Mouse (Mus musculus) lung, postnatal 10 days (tissue): ENCODE measurements around the gene Parm1.

ENCODE experiments used
- DNase-seq: peaks from one replicate; pipeline ENCODE4 v3.0.0; 2021

The Parm1 gene

DNA sequence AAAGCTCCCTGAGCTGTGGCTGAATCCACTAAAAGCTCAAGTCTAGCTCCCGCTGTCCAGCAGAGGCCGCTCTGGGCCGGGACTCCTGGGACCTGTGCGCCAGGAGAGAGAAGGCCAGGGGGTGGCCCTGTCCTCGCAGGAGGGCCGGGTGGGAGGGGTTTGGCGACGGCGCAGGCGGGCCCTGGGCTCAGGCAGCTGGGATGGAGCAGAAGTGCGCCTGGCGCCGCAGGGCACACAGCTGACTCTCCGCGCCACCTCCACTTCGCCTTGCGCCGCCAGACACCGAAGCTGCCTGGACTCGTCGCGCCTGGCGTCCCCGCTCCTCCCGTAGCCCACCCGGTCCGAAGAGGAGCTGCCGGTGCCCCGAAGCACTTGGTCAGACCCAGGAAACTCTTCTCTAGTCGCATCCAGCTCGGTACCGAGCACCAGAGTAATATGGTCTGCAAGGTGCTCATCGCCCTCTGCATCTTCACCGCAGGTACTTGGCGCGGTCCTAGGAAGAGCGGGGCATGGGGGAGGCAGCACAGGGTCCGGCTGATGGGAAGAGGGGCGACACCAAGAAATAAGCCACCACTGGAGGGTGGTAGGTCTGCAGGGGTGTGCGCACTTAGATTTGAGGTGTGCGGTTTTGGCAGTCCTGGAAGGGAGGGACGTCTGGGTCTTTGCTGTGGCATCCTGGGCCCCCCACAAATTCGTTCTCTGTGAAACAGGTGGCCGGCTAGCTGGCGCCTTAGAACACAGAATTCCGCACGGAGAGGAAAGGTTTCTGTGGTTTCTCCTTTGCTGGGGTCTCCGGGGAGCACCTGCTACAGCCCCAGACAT is at the start of gene Parm1:
Gene Parm1, plus strand, starts transcription at position 136 of the 822 bp plus-strand sequence.
- peak; percentile 88 for DNase-seq

DNA sequence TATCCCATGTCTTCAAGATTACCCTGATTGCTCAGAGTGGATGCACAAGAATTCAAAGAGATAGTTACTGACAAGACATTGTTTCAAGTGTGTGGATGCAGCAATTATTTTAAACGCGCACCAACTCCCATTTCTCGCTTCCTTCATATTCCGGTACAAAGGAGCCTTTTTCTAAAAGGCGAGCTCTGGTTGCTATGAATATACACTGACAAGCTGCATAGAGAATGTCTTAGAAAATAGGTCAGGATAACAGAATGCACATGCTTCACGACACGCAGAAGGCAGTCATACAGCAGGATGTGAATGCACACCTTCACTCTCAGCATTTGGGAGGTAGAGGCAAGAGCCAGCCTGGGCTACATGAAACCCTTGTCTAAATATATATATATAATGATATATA is 42.2 kb upstream of the Parm1 start:
- no peak for DNase-seq

DNA sequence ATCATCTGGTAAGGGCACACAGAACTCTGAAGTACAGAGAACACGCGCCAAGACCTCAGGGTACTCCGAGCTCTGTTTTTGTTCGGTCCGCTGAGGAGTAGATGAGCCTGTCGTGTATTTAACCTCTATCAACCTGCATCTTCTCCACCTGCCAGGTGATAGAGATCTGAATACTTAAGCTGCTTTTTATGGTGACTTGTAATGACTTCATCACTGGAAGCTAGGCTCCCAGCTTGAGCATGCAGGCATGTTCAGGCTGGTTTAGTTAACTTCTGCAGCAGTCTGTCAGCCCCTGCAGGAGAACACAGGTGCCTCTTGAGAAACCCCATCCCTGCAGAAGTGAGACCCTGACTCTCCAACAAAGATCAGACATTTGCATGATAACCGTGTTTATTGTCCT is 40.6 kb upstream of the Parm1 start:
- no peak for DNase-seq

DNA sequence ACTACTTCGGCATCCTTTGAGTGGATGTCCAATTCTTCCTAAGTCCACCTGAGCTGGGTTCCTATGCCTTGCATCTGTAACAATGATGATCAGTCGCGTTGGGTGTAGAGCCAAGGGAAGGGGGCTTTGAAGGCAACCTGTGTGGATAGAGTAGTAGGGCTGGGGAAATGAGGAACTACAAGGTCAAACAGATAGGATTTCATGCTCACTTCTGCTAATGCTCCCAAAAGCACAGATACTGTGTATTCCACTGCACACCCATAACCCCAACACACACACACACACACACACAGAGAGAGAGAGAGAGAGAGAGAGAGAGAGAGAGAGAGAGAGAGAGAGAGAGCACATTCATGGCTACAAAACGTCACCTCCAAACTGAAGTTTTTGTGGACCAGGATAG is 38.7 kb upstream of the Parm1 start:
- no peak for DNase-seq

DNA sequence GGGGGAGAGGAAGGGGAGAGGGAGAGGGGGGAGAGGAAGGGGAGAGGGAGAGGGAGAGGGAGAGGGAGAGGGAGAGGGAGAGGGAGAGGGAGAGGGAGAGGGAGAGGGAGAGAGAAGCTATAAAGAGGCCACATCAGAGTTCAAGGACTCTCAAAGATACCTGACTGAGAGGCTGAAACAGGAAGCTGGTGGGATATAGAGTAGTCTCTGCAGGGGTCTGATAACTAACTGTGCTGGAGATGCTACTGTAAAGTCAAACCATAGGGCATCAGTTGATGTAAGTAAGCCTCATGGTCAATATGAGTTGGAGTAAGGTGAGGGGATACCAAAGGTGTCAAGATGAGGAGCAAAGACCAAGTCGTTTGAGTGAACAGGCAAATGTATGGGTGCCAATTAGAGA is 37.3 kb upstream of the Parm1 start:
- DNase-seq = no peak

DNA sequence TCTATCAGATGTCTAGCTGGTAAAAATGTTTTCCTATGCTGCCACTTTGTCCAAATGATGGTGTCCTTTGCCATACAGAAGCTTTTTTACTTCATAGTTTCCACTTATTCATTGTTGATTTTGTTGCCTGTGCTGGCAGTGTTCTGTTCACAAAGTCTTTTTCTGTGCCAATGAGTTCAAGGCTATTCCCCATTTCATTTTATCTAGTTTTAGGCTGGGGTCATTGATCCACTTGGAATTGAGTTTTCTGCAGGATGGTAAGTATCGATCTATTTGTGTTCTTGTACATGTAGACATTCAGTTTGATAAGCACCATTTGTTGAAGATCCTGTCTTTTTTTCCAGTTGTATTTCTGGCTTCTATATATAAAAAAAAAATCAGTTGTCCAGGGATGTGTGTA is 33.1 kb upstream of the Parm1 start:
- no peak for DNase-seq

DNA sequence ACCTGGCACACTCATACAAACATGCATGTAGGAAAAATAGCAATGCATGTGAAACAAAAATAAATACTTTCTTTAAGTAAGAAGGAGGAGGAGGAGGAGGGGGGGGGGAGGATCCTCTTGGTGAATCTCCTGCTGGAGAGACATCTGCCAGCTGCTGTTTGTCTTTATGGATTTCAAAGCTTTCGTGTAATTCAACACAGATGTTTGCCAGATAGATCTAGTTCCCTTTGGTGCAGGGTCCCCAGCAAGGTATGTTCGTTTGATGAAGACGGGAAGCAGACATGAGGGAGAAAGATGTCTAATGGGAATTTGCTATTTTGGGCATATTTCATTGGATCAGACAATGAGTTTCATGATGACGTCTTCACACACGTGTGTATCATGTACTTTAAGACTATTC is 23.0 kb upstream of the Parm1 start:
- no peak for DNase-seq

DNA sequence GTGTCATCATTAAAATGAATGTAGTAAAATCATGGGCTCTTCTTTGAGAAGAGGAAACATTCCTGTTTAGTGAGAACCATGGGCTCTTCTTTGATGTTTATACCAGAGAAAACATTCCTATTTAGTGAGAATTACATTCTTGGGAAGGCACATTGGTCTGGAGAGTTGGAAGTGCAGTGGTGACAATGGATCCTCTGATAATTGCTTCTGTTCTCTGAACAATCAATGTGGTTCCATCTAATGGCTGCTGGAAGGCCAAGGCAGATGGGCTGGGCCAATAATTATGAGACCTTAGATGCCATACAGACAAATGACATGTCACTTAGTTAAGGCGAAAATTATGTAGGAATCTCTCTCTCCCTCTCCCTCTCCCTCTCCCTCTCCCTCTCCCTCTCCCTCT is 16.1 kb upstream of the Parm1 start:
- DNase-seq = no peak

DNA sequence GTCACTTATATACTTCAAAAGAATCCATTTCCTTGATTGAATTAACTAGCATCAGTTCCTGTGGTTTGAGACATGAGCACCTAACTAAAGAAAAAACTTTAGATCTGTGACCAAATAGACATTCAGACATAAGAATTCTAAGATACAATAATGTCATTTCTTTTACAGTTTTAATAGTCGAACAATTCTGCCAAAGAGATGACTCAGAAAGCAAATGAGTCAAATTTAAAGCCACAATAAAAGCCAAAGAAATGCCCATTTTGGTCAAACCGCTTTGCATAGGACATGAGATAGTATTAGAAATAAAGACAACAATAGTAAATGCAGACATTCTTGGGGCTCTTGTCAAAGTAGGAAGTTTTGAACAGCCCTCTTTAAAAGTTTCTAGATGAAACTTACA is 15.0 kb upstream of the Parm1 start:
- DNase-seq = no peak

DNA sequence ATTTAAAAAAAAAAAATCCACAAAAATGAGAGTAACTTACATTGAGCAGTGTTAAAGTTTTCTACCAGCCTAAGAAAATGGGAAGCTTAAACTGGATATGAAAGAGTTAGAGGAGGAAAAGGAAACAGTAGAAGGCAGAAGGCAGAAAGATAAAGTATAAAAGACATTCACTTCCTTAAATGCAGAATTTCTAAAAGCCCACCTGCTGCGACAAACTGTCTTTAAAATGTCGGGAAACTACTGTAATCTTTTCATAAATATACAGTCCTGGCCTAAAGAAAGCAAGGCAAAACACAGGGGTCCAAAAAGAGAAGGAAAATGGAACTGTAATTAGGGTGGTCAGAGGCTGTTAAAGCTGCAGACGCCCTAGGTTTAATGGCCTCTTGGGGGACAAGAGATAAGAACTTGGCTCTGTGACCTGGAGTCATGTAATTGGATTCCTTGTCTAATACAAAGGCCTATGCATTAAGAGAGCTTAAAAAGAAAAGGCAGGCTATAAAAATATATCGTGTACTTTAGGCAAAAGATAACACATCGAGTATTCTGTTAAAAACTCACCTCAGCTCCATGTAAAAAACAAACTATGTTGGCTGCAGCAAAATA is 13.0 kb upstream of the Parm1 start:
- no peak for DNase-seq

DNA sequence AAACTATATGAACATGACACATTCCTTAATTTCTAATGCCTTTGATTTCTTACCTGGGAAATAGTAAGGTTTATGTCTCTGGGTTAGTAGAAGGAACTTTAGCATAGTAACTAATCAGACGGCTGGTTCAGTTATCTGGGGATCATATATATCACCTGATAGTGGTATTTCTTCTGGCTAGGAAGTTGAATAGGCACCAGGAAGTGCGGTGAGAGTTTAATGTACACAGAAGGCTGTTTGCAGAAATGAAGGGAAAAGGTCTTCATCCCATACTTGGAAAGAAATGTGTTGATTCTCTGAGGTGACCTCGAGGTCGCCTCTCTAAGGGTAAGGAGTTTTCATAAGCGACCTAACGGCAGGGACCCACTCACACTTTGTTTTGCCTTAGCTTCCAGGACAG is 338 bp upstream of the Parm1 start:
- DNase-seq = no peak

DNA sequence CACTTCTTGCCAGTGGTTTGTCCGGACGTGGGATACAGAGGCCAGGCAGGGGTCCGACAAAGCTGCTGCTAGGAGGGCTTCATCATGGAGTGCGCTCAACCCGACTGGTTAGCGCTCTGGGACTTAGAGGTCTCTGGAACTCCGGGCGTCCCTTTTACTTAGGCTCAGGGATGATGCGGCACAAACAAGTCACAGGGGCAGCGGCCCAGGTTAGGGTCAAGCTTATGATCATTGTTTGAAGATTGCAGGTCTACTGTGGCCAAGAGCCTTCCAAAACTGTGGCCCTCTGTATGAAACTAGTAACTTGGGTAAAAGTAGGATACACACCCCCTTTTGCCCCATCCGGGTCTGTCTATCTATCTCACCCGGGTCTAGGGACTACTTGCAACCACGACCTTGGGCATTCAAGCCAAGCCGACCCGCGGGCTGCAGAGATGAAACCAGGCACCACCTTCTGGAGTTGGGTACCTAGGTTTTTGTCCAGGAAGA is 931 bp downstream of the Parm1 start:
- no peak for DNase-seq

DNA sequence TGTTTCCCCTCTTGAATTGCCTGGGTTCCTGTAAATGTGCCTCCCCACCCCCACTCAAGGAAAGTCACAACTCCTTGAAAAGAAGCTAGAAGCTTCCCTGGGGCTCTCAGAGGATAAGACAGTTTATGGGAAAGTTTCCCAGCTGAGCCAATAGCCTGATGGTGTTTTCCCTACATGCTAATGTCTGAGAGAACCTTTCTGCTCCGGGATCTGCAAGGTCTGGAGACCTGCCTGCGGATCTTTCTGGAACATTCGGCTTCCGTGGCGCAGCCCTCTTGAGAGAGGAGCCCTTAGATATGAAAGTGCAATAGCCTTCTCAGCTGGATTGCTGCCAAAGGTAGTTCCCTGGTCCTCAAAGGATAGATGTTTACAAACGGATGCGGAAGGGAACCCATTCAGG is 1.5 kb downstream of the Parm1 start:
- peak; percentile 36 for DNase-seq

DNA sequence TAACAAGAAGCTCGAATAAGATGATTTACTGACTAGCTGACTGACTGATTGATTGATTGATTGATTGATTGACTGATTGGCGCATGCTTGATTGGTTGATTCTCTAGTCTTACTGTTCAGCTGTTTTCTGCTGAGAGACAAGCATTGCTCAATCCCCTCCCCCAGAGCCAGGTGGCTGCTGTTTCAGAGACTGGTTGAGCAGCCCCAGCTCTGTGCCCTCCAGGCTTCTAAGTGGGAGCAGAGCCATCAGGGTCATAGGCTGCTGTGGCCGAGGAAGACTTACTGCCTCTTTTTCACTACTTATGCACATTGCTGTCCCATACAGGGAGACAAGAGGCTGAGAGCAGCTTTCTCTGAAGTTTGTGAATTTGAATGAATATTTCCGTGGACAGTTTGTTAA is 2.1 kb downstream of the Parm1 start:
- DNase-seq = no peak

DNA sequence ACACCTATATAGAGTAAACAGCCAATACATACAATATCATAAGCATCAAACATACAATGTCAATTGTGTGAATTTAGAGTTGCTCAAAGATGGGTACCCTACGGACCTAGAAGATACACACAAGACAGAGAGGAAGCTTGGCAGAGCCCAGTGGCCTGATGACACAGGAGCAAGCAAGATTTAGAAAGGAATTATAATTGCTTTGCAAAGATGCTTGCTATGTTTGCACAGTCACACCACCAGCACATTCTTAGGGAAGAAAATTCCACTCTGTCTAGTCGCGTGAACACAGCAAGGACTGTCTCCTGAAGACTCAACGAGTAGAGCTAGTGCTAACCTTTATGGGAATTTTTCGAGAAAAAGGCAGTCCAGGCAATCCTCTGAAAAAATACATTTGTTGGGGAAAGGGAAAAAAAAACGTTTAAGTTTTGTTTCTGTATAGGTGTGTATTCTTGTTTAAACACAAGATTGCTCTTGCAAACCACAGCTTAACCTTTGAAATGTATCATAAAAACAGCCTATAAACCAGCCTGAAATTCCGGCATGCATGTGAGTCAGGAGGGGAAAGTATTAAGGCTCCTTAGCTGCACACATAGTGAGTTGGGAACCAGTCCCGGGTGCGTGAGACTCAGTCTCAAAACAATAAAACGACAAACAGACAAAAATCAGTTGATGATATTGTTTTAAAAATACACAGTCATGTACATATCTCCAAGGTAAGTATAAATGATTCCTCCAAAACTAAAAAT is 15.5 kb downstream of the Parm1 start:
- DNase-seq = no peak

DNA sequence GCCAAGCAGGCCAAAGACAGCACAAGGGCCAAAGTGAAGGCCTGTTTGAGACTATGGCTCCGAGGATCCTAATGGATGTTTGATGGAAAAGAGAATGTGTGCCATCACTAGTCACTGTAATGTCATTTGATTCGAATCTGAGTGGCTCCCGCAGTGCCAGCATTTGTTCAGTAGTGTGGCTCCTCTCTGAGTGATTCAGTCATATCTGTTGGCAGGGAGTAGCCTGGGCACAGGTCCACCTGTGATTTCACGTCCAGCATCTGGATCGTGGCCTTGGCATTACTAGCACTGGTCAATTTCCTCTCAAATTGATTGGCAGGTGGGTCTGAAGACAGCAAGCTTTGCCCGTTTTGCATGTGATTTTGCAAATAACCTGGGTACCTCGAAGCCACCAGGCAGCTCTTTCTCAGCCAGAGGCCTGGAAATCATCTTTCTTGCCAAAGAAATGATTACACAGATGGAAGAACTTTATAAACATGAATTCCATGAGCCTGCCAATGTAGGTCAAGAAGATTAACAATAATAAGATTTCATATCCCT is 41.7 kb downstream of the Parm1 start:
- no peak for DNase-seq

DNA sequence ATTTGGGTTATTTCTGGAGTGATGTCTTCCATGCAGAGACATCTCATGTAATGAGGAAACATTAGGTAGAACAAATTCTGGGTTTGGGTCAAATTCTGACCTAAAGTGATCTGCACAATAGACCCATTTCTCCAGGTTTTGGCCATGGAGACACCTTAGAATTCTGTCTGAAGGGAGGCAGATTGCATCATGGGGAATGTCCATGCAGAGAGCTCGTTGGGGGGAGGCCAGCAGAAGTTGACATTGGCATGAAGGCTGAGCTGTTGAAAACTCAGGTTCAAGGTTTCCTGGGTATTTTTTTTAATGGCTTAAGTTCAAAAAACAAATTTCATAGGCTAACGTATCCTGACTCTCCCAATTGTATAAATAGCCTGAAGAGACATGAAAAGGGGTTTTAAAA is 42.3 kb downstream of the Parm1 start:
- no peak for DNase-seq

DNA sequence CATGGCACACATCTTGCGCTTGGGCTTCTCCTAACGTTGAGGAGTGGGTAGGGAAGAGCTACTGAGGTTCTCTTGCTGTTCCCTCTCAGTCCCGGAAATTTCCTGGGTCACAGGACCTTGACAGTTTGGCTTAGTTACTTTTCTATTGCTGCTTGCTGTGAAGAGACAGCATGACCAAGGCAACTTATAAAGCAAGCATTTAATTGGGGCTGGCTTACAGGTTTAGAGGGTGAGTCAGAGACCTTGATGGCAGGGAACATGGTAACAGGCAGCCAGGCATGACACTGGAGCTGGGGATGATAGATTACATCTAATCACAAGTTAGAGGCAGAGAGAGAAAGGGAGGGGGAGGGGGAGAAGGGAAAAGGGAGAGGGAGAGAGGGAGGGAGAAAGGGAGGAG is 44.0 kb downstream of the Parm1 start:
- no peak for DNase-seq

DNA sequence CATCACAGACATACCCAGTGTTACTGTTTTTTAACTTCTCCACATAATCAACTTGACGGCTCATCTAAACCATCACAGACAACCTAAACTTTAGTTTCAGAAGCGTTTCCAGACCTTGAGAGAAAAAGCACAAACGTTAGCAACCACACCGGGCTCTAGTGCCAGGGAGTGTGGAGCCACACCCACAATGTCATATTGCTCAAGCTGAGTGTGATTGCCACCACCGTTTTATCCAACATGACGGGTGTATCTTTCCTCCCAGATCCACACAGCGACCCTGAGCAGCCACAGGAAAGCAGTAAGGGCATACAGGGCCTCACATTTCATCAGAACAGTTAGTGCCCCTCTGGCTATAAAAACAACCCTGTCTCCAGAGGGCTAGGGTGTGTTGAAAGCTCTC is 45.1 kb downstream of the Parm1 start:
- no peak for DNase-seq

DNA sequence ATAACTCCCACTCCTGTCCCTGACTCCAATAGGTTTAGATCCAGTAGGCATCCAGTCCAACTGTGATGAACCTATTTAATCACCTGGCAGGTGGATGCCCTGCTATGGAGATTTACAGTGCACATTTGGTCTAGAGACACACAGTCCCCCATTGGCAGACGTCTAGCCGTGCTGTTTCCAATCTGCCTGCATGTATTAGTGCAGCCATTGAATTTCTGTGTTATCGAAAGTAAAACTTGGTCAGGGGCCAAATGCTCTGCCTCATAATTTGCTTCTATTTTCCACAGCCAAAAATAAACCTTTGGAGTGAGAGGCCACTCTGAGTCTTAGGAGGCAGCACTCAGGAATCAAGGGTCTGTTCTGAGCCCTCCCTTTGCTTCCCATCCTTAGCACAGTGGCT is 46.6 kb downstream of the Parm1 start:
- peak; percentile 8 for DNase-seq

DNA sequence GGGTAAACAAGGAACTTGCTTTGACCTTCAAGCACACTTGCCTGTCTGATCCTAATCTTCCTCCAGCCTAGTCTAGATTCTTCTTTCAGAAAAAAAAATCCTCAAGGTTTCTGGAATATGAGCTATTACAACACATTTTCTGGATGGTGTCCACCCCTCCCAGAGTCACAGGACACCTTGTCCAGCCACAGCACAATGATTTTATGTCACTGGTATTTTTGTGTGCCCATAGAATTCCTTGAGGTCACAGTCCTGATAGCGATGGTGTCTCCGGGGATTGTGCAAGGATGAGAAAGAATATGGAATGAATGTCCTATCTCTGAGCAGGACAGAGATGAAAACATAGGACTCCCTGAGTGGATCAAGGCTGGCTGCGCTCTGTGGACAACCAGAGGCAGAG is 48.0 kb downstream of the Parm1 start:
- no peak for DNase-seq

DNA sequence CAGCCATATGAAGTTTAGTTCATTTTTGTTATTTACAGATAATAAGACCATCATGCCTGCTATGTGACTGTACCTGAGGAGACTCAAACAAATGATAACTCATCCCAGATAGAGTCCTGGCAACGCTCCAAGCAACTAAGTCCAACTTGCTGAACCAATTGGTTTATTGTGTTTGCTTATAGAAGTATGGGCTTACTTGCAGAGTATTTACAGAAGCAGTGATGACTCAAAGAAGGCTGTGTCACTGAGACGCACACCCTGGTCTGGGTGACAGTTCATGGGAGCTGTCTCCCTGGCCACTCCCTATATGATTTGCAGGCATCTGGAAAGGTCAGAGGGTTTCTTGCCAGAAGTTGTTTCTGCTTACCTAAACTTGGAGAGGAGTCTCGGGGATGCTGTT is 49.2 kb downstream of the Parm1 start:
- no peak for DNase-seq

DNA sequence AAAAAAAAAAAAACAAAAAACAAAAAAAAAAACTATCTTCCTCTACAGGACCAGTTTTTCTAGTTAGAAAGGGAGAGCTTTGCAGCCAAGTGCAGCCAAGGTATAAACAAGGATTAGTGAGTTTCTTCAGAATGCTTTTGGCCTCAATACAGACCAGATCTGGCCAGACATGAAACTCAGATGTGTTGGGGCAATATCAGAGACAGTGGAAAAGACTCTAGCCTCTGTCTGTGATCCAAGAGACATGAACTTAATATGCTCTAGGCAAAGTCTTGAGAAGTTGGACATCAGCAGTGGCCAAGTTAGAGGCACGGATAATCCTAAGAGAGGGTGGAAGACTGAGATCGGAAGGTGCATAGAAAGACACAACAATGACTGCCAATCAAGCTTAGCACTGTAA is 56.8 kb downstream of the Parm1 start:
- no peak for DNase-seq

DNA sequence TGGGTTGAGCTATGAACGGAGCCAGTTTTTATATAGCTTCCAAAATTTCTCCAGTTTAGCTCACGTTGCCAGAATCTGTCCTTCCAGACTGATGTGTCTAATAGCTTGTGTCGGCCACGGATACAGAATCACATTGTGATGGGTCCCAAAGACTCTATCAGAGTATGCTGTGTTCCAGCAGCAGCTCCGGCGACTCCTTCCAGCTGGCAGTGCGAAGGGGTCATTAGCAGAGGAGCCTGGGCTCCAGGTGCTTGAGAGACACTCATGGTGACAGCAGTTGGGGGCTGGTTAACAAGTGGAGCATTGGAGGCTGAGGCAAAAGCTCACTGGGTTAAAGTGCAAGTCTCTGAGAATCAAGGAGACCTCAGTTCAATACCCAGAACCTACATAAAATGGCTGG is 61.5 kb downstream of the Parm1 start:
- DNase-seq = no peak
